Mouse (Mus musculus) olfactory bulb, adult 2 months (tissue): Measurements from ENCODE around the gene Phlda3. TPM values are rescaled to one million over a fixed set of nuclear protein-coding genes. Genes with fewer than 3 reads are reported as not detected.
A peak's percentile ranks its signal among the peaks of the same experiment; 100 is the strongest.

Experiments
- H3K27ac ChIP-seq: fragments of 200-500 bp; 2 replicates; pipeline ENCODE4 v1.5.1; 2012; ENCODE audit warnings: low read depth, low read length; ENCODE audit not compliant: insufficient read depth
- H3K4me1 ChIP-seq: fragments of 200-500 bp; 2 replicates; pipeline ENCODE4 v1.6.1; 2012; ENCODE audit warnings: low read length; ENCODE audit not compliant: control insufficient read depth, insufficient read depth
- H3K4me3 ChIP-seq: fragments of 200-500 bp; 2 replicates; pipeline ENCODE4 v1.5.1; 2012; ENCODE audit warnings: mild to moderate bottlenecking, low read depth, low read length, moderate library complexity; ENCODE audit not compliant: insufficient read depth
- CTCF ChIP-seq: fragments of 200-500 bp; IDR thresholded peaks from 2 replicates; pipeline ENCODE4 v1.5.1; 2012; ENCODE audit warnings: low read depth, mild to moderate bottlenecking, low read length, moderate library complexity; ENCODE audit not compliant: insufficient read depth
- POLR2A ChIP-seq: fragments of 200-500 bp; IDR thresholded peaks from 2 replicates; pipeline ENCODE4 v1.6.1; 2012; ENCODE audit warnings: mild to moderate bottlenecking, low read depth, low read length, moderate library complexity; ENCODE audit not compliant: insufficient read depth
- WGBS: fragments of 180-500 bp; shearing (Covaris S2); methylation state at CpG from one replicate; pipeline ENCODE4 v1.1.7; 2018; 5-methylcytosine and 5-hydroxymethylcytosine counted together
- polyA plus RNA-seq: library from polyadenylated mRNA; stranded (reverse); fragments of >200 nt; gene quantifications from 2 replicates; pipeline ENCODE4 v1.2.4, GENCODE M21; 2012; ENCODE audit warnings: low replicate concordance; ENCODE audit not compliant: missing spikeins, insufficient read depth, insufficient read length

Phlda3 gene
- polyA plus RNA-seq, 1 experiment: not detected

DNA sequence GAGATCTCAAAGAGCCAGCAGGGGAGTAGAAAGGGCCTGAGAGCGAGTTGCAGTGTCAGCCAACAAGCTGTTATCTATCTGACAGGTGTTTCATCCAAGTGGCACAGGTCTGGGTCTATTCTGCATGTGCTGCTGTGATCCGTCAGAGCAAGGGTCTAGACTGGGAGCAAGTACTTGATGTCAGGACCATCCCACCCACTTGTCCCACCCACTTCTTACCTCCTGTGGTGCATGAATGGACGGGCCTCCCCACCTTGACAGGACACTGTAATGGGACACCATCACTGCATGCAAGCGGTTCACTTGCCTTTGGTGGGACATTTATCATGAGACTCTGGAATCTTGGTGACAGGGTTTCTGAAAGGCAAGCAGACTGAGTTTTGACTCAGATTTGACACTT lies 36.1 kb upstream of the Phlda3 start:
- 54% methylated on average over 4 of the region's 4 CpGs for WGBS
- peaks cover 43% of the 10 kb centered on the region for H3K4me1 ChIP-seq
- TF ChIP-seq CTCF (no peak), POLR2A (no peak)
- H3K4me3 ChIP-seq: peak overlapping the region; percentile 60
- H3K27ac ChIP-seq: no peak overlapping the region; the same call in 1 of the 2 replicates

DNA sequence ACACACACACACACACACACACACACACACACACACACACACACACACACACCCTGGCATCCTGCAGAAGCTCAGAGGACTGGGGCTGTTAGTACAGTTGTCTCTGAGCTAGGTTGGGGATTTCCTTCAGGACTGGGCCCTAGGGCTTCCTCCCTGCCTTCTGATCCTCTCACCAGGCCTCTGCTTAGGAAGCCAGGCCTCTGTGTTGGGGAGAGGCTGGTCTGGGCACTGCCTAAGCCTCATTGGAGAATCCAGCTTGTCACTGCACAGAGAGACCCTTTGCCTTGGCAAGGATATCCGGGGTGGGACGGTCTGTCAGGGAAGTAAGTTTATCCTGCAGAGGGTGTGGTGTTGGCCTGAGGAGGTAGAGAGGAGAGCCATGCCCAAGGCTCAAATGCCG lies 35.6 kb upstream of the Phlda3 start:
- TF ChIP-seq CTCF (no peak), POLR2A (no peak)
- WGBS: 51% methylated on average over 3 of the region's 3 CpGs
- peak overlapping the region; percentile 60 for H3K4me3 ChIP-seq
- peak overlapping the region; percentile 20; the same call in 1 of the 2 replicates for H3K27ac ChIP-seq
- peaks cover 47% of the 10 kb centered on the region for H3K4me1 ChIP-seq

DNA sequence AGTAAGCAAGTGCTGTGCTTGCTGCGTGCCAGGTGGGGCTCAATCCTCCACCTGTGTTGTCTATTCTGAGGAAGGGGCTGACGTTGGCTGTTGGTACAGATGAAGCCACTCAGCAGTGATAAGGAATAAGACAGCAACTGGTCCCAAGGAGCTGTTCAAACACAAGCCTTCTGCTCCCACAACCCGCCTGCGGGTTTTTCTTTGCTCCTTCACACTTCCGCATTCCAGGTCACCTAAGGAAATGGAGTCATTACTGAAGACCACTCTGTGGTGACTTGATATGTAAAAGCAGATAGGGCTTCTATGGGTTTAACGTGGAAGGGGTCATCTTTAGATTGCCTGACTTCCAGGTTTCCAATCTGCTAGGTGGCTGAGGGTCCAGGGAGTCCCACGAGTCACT lies 34.5 kb upstream of the Phlda3 start:
- Histone ChIP-seq H3K27ac (peak overlapping the region; percentile 83), H3K4me1 (peaks cover 50% of the 10 kb centered on the region), H3K4me3 (no peak overlapping the region)
- WGBS: 64% methylated on average over 7 of the region's 7 CpGs
- TF ChIP-seq POLR2A: no peak
- no peak for TF ChIP-seq CTCF

DNA sequence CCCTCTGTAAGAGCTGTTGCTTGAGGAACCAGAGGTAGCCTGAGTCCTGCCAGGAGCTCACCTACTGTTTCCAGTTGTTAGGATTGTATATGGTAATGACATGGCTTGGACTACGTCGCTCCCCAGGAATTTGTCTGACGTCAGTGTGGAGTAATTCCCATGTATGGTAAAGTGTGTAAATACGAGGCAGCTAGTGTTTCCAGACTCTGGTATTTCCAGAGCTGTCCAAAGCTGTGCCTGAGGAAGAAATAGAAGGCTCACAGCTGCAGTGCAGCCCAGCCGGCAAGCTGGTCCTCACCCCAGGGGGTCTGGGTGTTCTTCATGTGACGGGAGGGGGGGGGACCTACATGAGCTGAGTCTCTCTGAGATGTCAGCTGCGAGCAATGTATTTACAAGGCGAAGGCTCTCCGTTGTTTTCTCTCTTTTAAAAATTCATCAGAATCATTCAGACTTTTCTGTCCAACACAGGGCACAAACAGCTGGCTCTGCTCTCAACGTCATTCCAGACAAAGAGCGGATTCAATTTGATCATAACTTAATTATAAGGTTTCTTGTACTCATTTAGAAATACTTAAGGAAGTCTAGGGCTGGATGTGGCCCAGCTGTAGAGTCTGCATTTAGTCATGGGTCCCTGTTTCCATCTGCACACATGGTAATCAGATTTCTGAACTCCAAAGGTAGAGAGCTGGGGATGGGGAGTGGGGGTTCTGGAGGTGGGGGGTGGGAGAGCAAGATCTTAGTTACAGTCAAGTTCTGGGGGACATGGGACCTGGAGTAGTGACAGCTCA lies 33.8 kb upstream of the Phlda3 start:
- H3K27ac ChIP-seq: peak overlapping the region; percentile 83
- TF ChIP-seq CTCF (no peak), POLR2A (no peak)
- H3K4me3 ChIP-seq: no peak overlapping the region
- H3K4me1 ChIP-seq: peaks cover 50% of the 10 kb centered on the region
- WGBS: 14% methylated on average over 11 of the region's 11 CpGs

GRCm38 (mm10) chr1:135734225-135734937 lies 31.5 kb upstream of the Phlda3 start:
- TF ChIP-seq POLR2A: no peak
- no peak for TF ChIP-seq CTCF
- Histone ChIP-seq H3K4me3 (no peak overlapping the region), H3K4me1 (peaks cover 49% of the 10 kb centered on the region), H3K27ac (peak overlapping the region; percentile 75)
- WGBS: 20% methylated on average over 7 of the region's 7 CpGs

- 71% methylated on average over 6 of the region's 6 CpGs for WGBS
- TF ChIP-seq POLR2A: no peak
- no peak for TF ChIP-seq CTCF
- H3K27ac ChIP-seq: peak overlapping the region; percentile 43
- no peak overlapping the region for H3K4me3 ChIP-seq
- peaks cover 46% of the 10 kb centered on the region for H3K4me1 ChIP-seq
These were observed 30.5 kb upstream of the Phlda3 start for GRCm38 (mm10) chr1:135735460-135735859.

GRCm38 (mm10) chr1:135744987-135745386 lies 20.9 kb upstream of the Phlda3 start:
- H3K4me1 ChIP-seq: peaks cover 18% of the 10 kb centered on the region

DNA sequence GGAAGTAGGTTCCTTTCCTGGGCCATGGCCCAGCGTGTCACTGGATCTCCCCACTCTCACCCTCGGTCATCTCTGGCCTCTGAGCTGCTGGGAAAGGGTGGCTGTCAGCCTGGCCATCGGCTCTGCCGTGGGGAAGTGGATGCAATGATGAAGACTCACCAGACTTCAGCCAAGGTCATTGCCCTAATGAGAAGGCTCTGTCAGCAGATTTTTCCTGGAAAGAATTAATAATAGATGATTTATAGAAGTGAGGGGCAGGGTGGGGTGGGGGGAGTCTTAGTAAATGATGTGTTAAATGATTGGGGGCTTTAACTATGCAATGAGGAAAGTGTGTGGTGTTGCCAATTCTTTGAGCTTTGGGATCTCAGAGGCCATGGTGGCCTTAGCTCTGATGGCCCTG lies 19.7 kb upstream of the Phlda3 start:
- Histone ChIP-seq H3K4me3 (no peak overlapping the region), H3K4me1 (peaks cover 13% of the 10 kb centered on the region), H3K27ac (no peak overlapping the region)
- TF ChIP-seq CTCF (no peak), POLR2A (no peak)
- WGBS: 82% methylated on average over 4 of the region's 4 CpGs

More at GRCm38 (mm10) chr1:135744987-135745386, 20.9 kb upstream of the Phlda3 start:
- Histone ChIP-seq H3K4me3 (no peak overlapping the region), H3K27ac (no peak overlapping the region)
- TF ChIP-seq CTCF: no peak
- no peak for TF ChIP-seq POLR2A
- WGBS: 84% methylated on average over 7 of the region's 7 CpGs
